Mouse (Mus musculus) WW6 (cell line): ENCODE measurements around the gene Olfr781.
"Not testable (repeated sequence)": the region's sequence is repeated elsewhere in the genome, so short reads cannot be mapped to it uniquely, and the experiment has no call there.

ENCODE experiments used
- DNase-seq: peaks from one replicate; pipeline ENCODE4 v3.0.0-alpha.2; 2013; ENCODE audit warnings: low read depth, low spot score

Olfr781 gene

DNA sequence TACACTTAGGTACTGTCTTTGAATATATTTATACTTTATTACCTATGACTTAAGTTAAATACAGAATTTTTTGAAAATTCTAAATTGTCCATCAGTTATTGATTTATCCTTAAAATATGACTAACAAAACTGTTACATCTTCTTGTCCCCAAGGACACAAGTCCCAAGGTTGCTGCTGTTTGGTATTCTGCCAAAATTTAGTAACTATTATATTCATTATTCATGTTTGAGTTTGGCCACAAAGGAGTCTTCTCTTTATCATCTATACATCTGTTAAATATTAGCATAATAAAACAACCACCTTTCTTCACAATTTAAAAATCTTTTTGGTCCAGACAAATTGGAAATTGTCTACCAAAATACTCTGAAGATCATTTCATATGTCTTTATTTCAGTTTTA is at the start of gene Olfr781:
TSS of gene Olfr781 (plus strand) at position 301 of the 400 bp plus-strand sequence.
- DNase-seq = no peak

DNA sequence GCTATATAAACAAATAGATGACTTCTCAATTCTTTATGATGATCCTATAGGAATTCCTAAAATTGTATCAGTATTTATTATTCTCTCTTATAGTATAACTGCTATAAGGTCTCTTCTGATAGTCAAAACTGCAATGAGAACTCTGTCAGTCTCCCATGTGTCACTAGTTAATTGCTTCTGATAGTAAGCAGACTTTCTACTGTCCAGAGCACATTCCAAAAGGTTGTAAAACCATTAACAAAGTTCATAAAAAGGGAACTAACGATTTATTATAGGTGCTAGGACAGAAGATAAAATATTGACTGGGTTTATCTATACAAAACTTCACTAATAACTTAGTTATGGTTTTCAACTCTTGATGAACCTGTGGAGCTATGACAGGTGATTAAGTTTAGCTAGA is 15.7 kb upstream of the Olfr781 start:
- not testable (repeated sequence) for DNase-seq

DNA sequence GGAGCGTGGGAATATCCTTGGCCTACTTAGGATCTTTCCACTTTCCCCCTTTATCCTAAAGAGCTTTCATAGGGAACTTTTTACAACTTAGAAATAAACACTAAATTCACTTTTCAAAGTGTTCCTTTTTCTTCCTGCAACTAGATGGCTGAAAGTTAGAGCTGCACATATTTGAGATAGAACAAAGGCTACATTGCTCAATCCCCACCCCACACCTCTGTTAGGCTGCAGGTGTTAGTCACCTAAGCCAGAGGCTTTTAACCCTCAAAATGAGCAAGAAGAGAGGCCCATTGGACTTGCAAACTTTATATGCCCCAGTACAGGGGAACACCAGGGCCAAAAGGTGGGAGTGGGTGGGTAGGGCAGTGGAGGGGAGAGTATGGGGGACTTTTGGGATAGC is 15.1 kb upstream of the Olfr781 start:
- not testable (repeated sequence) for DNase-seq

DNA sequence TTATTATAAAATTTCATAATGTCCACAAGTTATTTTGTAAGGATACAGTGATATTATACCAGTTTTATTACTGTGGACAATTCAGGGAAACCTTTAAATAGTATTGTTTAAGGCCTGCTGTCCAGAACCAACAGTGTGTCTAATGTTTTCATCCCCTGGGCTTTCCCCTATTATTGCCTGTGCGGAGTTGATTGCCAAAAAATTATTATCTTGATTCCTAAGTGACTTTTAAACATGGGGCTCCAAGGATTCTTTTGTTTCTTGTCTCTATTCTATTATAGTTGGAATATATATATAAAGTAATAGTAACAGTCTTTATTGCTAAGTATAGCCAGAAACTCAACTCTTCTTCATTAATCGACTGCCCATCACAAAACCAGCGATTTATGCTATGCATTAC is 10.8 kb upstream of the Olfr781 start, which contains the start of gene Olfr780:
TSS of gene Olfr780 (plus strand) at position 301 of the 400 bp plus-strand sequence.
- DNase-seq = no peak

DNA sequence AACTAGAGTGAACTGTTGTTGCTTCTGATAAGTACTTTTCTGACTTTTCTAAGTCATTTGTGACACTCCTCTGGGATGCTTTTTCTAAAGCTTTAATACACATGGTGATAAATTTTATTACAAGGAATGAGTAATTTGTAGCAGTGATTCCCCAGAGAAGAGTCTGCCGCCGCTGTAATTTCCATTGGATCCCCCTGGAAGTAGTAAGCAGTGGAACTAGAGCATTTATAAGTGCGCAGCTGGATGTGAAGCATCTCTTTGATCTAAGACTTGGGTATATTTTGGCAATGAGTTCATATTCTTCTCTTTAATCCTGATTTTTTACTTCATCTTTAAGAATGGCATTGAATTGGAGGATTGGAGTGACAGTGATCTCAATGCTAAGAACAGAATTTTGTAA is 19.9 kb downstream of the Olfr781 start, which contains the start of gene Olfr782:
TSS of gene Olfr782 (plus strand) at position 301 of the 400 bp plus-strand sequence.
- DNase-seq = no peak

DNA sequence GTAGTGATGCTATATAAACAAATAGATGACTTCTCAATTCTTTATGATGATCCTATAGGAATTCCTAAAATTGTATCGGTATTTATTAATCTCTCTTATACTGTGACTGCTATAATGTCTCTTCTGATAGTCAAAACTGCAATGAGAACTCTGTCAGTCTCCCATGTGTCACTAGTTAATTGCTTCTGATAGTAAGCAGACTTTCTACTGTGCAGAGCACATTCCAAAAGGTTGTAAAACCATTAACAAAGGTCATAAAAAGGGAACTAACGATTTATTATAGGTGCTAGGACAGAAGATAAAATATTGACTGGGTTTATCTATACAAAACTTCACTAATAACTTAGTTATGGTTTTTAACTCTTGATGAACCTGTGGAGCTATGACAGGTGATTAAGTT is 23.8 kb downstream of the Olfr781 start:
- DNase-seq = not testable (repeated sequence)

DNA sequence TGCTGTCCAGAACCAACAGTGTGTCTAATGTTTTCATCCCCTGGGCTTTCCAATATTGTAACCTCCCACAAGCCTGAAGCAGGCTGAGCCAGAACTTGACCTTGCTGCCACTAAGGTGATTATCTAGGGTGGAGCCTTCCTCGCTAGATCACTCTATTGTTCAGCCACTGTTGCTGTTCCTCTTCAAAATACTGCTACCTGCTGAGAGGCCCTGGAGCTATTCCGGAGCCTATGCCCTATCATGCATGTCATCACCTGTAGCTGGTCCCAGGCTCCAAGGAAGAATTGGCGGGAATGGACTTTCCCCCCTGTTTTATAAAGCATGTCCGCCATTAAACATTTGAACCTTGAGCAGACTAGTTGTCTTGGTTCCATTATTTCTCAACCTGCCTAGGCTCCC is 27.8 kb downstream of the Olfr781 start:
- DNase-seq = not testable (repeated sequence)

DNA sequence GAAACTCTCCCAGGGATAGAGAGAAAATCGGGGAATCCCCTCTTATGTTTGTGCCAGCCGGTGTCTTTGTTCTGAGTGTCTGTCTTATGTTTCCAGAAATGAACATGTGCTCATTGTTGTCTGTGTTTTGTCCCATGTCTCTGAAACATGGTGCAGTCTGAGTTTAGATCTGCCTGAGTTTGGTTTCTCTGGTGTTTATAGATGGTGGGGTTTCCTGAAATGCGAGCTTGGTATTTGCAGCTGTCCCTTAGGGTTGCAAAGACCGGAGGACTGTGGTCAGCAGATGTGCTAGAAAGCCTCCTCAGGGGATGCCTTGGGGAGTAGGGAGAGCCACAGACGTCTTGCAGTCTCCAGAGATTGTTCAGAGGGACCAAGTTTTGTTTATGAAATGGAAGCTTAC is 28.7 kb downstream of the Olfr781 start:
- DNase-seq = no peak

DNA sequence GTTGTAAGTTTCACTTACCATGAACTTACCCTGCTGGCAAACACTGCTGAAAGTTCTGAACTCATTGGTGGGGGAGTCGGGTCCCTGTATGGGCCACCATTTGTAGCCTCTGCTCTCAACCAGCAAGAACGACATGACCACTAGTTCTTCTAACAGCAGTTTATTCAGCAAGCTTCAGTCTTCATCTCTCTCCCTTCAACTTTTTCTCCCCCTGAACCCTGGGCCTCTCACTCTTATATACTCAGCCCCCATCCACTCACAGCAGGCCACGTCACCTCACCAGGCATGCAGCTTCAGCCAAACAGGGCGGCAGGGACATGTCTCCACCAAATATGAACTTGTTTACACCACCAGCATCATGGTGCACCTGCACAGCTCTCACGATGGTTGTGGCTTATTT is 45.4 kb downstream of the Olfr781 start:
- DNase-seq = not testable (repeated sequence)
